Mouse (Mus musculus) MEL-GATA-1-ER (cell line): ENCODE data around the gene Eya2.

Source experiments
- DNase-seq: peaks from one replicate; pipeline ENCODE4 v3.0.0-alpha.2; 2012; ENCODE audit warnings: low read depth; ENCODE audit errors: extremely low read depth

Eya2 gene

DNA sequence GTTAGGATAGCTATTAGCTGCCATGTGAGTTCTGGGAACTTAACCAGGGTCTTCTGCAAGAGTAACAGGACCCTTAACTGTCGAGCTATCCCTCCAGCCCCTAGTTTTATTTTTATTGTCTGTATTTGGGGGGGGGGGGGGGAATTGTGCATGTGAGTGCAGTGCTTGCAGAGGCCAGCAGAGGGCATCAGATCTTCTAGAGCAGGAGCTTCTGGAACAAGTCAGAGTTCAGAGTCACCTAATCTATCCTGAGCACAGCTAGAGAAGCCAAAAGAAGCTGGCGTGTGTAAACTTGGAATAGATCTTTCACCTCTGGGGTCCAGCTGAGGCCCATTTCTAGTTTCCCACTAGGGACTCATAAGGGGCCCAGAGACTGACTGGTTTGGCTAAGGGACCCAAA, 1.1 kb upstream of the Eya2 start:
- DNase-seq = no peak

DNA sequence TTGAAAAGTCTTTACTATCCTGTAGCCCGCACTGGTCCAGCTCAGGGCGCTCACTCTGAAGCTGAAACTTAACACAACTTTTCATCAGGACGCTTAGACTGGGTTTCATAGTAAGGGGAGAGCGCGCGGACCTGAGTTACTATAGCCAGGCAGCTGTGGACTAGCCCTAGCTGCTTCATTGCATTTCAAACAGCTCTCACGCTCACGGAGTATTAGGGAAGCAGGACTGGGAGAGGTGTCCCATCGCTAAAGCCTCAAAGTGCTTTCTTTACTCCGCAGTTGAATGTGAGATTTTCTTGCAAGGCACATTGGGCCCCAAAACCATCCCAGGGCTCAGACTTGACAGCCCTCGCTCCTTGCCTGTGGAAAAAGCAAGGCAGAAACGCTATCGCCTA, 841 bp downstream of the Eya2 start:
- no peak for DNase-seq

DNA sequence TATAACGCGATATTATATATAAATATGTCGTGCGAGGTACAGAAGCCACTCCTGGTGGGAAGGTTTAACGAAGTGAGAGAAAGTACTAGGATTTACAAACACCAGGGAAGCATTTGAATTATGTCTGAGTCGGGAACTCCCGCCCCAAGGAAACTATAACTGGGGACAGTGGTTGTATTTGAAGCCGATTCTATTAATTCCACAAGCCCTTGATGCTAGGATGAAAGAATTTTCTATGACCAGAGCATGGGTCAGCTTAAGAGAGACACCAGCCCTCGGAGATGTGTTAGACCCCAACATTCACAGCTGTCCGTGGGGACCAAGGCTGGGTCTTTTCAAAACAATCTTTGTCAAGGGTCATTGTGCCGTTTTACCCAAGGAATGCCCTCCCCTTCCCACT, 1.3 kb downstream of the Eya2 start:
- no peak for DNase-seq

DNA sequence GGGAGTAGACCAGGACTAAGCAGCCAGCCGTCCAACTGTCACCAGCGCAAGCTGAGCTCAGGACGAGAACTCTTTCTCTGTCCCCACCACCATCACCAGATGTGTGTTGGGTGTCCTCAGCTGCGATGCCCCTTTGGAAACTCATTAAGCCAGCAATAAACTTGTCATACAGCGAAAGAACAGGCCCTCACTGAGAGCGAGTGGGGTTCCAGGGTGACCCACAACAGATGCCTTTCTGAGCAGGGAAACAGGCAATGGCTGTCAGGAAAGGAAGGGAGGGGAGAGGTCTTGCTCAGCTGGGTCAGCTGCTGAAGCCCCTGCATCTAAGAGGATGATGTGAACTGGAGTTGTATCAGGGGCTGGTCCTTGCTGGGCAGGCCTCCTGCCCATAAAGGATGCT, 2.7 kb downstream of the Eya2 start:
- DNase-seq = no peak

DNA sequence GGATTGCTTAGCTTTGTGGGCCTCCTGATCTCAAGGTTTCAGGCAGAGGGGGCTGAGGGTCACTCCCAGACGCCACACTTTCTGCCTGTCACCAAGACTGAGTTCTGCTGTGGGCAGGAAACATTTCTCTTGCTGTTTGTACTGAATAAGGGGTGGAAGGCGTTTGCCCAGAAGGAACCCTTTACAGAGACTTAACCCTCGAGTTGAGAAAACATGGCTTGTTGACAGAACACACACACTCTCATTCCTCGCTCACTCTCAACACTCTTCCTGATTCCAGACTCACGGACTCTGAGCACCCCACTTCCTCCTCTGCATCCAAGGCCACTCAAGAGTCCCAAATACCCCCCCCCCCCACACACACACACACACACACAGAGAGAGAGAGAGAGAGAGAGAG, 3.3 kb downstream of the Eya2 start:
- no peak for DNase-seq

DNA sequence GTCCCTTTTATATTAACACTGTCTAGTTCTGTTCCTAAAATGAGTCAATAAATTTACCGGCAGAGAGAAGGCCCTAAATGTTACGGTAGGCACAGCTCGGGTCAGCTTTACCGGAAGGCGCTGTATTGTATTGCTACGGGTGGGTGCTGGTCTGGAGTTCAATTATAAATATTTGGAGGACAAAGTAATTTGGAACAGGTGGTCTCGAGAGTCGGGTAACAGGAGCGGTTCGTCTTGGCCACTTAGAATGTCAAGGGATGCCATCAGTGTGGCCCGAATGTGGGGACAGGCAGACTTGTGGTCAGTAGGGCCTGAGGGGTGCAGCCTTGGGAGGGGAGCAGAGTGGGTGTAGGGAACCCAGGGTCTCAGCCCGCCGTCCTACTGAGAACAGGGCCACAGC, 4.7 kb downstream of the Eya2 start:
- no peak for DNase-seq

DNA sequence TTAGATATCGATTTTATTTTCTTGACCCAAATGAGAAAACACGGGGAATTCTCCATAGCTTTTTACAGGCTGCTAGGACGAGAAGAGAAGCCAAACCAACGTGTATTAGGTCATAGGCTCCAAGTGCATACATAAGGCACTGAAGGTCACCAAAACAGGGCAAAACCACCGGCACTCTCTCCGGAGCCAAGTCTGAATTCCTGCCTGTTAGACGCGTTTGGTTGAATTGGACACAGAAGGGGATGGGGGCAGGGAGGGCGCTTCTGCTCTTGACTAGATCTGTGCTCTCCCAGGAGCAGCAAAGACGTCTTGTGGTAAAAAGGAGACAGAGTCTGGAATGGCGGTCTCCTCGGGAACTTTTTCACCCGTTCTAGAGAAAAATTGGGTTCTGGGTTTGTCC, 6.1 kb downstream of the Eya2 start:
- DNase-seq = no peak

DNA sequence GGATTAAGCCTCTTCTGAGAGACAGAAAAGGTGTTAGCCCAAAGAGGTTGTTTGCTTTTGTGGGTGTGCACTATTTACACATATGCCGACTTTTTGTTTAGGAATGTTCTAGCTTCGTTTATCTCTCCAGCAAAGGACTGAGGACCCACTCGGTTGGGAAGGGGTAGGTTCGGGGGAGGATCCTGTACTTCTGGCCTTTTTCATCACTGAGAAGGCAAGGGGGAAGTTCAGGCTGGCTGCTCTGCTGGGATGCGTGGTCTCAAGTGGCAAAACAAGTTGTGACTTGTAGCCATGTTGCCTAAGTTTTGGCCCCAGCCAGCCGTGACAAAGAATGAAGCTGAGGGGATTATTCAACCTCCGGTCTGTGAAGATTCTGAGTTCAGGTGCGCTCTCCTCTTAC, 6.8 kb downstream of the Eya2 start:
- no peak for DNase-seq

DNA sequence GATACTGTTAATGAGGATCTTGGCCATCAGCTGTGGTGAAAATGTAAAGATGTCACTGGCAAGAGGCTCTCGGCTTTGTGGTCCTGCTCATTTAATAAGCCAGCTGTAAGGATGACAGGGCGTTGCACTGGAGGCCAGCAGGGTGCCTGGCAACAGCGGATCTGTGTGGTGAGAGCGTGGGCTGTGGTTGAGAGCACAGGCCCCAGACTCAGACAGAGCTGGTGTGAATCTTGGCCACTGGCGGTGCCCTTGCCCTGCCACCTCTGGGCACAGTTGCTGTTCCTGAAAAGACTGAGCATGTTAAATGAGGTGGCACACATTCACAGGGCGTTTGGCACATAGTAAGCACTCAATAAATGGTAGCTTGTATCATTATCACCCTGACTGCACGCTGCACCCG, 8.9 kb downstream of the Eya2 start:
- no peak for DNase-seq

DNA sequence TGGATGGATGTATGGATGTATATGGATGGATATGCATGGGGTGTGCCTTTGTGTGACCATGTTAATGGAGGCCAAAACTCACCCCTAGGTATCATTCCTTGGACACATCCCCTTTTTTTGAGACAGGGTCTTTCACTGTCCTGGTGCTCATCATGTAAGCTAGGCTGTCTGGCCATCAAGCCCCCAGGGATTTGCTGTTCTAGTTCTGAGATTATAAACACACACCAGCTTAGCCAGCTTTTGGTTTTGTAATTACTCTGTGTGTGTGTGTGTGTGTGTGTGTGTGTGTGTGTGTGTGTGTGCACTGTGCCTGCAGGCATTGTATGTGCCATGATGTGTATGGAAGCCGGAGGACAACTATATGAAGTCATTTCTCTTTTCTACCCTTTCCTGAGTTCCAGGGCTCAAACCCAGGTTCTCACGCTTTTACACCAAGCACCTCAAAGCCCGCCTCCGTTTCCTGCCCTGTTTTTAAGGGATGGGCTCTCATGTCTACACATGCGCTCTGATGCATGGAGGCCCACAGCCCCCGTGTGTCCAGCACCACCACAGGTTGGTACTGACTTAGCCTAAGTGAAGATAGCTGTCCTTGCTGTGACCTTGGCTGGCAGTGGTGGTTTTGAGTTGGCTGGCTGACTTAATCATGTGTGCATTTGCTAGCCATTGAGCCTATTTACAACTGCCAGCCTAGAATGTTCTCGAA, 16.9 kb downstream of the Eya2 start:
- DNase-seq = no peak

DNA sequence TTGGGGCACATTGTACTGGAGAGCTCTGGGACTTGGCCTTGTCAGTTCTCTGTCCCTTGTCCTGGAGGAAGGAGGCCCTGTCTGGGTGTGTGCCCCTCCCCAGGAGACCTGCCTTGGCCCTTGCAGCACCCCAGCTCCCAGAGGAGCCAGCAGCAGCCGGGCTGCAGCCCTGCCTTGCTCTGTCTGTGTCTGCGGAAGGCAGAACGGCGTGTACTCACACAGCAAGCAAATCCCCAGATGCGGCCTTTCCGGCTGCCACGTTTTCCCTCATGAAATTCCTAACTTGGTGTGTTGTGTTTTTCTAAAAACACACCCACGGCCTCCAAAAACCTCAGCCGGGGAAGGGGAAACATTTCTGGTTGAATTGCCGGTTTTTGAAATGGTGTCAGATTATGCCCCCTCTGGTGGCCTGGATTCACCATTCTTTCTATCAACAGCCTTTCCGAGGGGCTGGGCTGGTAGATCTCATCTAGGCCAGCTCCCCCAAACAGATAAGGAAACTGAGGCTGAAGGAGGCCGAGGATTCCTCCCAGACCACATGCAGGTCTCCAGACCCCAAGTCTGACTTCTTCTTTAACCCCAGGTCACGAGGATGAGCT, 19.0 kb downstream of the Eya2 start:
- no peak for DNase-seq

DNA sequence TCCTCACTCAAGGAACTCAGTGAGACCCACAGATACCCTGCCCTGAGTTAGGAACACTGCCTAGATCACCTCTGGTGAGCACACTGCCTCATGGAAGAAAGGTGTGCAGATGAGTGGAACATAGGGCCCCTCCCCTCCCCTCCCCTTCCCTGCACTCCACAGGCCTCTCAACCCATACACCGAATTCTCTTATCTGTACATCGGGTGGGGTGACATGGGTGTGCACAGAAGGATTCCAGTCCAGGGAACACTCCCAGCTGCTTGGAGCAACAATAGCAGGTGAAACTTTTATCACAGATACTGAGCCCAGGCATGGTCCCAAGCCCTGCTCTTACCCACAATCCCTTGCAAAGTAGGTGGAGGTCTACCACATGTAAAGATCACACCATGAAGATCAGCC, 26.7 kb downstream of the Eya2 start:
- no peak for DNase-seq

DNA sequence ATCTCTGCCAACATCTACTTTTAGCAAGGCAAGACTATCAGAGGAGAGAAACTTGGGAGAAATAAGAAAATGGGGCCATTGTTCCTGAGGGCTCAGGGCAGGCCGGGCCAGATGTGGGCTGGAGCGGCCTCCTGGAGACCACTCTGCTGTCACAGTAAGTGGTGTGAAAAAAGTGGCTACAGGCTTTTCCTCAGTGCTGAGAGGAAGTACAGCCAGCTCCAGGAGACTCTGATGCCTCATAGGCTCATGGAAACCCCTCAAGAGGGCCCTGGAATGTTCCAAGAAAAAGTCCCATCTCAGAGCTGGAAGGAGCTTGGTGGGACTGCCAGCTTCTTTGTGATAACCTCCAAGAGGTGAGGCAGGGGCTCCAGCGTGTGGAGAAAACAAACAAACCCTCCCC, 27.8 kb downstream of the Eya2 start:
- DNase-seq = no peak

DNA sequence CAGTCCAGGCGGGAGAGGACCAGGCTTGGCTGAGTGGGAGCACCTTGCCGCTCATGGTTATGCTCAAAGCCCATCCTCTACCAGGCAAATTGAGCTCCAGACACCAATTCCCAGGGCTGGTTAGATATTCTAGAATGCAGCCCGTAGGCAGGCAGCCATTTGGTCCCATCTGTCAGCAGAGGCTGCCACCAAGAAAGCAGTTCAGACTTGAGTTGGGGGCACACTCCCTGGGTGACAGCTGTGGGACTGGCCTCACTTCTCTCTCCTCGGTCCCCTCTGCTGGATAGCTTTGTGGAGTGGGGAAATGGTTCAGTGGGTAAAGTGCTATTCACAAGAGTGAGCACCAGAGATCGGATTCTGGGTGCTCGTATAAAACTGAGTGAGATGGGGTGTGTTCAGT, 32.0 kb downstream of the Eya2 start:
- no peak for DNase-seq

DNA sequence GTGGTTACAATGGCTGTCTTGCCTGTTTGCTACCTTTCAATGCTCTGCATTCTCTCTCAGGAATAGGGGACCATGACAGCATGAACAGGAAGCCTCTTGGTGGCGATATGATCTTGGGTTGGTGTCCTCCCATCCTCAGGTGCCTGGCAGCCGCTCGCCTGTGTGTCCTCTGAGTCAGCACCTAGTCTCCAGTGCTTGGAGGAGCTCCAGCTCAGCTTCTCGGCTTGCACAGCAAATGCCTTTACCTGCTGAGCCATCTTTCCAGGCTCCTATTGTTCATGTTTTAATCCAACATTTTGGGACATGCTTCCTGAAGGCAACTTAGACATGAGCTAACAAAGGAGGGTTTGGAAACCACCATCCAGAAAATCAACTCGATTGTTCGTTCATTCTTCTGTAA, 33.1 kb downstream of the Eya2 start:
- no peak for DNase-seq

DNA sequence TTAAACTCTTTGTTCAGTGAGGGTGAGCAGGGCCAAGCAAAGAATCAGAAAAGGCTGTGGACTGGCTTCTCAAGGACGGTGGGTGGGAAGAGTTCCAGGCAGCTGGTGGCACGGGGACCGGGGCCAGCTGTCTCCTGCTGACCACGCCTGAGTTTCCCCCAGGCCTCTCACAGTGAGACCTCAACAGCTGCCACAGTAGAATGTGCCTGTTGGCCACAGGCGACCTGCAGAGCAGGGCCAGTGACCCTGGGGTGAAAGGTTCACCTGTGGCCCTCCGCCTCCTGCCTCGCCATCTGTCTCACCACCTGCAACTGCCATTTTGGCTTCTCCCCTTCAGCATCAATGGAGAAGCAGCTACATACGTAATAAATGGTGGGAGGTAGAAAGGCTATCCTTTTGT, 35.1 kb downstream of the Eya2 start:
- no peak for DNase-seq

DNA sequence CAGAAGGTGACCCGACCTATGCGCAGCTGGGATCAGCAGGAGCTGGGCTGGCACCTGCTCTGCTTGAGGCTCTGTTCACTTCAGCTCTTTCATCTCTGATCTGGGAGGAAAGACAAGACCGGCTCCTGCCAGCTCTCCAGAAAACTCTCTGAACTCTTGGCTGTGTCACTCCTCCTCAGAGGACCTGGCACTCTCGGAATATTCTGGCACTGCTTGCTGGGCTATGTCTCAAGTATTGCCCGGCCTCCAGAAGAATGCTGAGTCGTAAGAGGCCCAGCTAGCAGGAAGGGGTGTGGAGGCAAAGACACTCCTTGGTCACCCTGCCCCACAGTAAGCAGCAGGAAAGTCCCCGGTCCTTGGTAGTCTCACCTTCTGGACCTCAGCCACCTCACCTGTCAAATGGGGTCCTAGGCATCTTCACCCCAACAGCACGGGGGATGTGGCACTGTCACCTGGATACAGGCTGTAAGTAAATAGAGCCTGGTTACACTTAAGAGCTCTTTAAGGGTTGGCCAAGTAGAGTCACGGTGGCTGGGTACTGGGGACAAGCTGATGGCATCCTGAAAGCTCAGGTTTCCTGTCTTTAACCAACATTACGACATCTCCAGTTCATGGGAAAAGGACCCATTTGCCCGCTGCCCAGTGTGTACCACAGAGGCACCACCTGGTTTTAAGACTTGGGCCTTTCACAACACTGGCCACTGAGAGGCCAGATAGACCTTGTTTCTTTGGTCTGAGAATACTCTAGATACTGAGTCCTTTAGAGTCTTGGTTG, 38.4 kb downstream of the Eya2 start:
- DNase-seq = no peak

DNA sequence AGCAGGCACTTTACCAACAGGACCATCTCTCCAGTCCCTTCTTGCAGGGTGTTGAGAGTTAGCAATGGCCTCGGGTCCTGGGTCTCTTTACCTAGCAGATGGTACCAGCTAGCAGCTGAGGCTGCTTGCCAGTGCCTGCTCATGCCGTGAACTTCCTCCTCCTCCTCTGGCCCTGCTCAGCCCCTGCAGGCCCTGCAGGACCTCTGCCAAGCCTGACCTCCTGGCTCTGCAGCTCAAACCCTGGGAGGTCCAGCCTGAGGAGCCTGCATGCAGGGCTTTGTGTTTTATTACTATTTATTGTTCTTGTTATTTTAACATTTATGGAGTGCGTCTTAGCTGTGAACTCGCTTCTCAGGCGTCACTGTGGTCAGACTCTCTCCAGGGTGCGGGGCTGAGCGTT, 39.6 kb downstream of the Eya2 start:
- no peak for DNase-seq

DNA sequence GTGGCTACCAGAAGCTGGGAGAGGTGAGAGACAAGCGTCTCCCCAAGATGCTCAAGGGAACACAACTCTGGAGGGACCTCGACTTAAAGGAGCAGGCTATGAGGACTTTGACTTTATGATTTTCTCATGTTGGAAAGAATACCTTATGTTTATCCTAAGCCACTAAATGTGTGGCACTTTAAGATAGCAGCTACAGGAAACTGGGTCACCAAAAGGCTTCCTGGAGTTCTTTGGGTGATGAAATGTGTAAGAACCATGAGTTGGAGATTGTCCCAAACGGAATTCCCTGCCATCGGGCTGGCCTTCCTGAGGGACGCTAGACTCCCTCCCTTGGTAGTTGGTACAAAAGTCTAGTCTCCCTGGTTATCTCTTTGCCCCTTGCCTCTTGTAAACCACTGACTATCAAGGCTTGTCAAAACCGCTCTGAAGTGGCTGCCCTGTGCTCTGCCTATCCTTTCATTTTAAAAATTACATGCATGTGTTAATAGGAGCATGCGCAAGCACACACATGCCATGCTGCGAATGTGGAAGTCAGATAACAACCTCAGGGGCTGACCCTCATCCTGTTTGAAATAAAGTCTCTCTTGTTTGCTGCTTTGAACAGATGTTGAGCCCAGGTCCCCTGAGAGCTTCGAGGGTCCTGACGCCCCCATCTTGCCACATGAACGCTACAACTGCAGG, 44.4 kb downstream of the Eya2 start:
- DNase-seq = no peak

DNA sequence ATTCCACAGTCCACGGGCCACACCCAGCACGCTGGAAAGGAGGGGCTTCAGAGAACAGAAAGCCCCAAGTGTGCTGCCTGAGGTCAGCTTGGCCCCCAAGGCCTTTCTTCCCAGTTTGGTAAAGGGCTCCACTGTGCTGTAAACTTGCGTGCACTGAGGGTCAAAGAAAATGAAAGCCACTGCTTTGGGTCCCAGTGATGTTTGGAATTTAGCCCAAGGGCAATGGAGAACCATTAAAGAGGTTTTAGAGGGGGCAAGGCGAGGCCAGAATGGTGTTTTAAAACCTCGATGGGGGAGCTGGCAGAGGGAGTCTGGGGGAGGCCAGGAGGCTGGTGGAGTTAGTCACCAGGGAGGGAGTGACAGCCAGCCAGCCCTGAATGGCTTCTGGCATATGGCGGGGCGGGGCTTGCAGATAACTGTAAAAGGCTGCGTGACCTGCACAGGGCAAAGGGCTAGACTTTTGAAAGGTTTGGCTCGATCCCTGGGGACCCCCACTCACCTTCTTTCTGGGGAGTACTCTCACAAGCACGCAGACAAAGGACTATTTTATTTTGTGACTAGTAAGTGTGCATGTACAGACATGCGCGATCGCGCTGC, 47.2 kb downstream of the Eya2 start:
- no peak for DNase-seq

DNA sequence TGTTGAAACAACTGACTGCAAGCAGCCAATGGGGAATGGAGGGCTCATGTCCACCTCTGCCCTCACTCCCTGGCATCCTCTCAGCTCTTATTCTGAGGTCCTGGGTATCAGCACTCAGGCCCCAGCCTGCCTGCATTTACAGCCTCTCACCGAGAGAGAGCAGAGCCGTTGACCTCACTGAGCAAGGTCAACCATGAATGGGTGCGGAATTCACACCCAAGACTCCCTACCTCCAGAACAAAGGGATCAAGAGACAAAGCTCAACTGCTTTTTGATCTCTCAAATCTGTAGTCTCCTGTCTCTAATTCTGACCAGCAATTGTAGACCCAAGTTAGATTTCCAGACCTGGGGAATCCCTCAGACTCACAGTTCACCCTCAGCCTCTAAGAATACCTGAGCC, 48.8 kb downstream of the Eya2 start:
- DNase-seq = no peak

DNA sequence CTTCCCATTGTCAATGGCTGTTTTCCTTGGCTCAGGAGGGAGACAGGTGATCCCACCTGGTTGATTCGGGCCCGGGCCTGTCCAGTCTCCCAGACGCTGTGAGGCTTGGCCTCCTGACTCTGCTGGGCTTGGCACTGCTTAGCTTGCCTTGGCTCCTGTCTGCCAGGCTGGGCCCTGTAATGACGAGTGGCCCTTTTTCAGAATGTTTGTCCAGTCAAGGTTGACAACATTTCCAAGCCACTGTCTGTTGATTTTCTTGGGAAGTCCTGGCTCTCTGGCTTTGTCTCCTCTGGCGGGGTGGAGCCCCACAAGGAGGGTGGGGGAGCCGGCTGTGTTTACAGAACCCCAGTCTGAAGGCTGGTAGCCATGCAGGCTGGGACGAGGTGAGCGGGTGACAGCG, 49.2 kb downstream of the Eya2 start:
- no peak for DNase-seq
